Mouse (Mus musculus) urinary bladder, postnatal 14 days (tissue): ENCODE results near the gene Cstf1.

Source experiments
- DNase-seq: peaks from one replicate; pipeline ENCODE4 v3.0.0; 2021; ENCODE audit warnings: low spot score

Cstf1 gene

DNA sequence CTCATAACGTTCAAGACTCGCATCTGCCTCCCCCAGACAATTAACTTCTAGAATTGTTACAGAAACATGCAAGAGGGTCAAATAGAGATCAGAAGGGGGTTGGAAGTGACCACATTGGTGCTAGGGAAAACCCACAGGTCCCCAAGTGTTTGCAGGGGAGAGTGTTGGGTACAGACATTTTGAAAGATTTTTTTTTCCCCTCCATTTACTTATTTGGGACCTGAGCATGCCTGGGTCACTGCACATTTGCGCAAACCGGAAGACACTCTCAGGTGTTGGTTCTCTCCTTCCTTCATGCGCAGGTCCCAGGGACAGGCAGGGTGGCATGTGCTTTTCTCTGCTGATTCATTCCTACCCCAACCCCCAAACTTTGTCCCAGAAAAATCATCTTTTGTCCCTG lies 46.4 kb downstream of the Cstf1 start:
- DNase-seq: no peak

DNA sequence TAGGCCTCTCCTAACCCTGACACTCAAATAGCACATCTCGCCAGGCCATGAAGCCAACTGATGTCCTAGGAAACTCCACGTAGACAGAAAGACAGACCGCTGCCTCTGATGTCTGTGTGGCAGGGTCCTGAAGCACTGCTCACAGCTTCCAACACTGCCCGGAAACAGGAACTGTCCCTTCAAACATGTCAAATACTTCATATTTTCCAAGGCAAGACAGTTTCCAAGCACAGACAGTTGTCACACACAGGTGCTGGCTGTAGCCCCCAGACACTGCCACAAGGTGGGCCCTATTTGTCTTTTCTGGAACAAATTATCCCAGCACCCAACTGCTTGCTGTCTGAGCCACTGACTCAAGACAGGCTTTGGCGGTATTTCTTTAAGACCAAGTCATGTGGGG lies 47.7 kb downstream of the Cstf1 start:
- DNase-seq: no peak

DNA sequence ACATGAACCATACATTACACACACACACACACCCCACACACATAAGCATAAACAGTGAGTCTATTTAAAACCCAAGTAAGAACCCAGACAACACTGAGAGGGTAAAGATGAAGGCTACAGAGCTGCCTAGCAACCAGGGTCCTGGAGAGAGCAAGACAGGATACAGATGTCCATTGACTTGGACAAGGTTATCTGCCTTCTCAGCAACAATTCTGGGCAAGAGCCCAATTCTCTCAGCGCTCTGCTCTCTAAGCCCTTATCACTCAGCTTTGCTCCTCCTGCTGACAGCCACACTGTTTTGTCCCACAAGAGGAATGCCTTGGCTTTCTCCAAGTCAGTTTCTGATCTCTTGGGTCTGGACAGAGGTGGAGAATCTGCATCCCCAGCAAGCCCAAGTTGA lies 60.1 kb downstream of the Cstf1 start:
- DNase-seq: no peak
